Mouse (Mus musculus) telencephalon, adult 2 months (tissue): ENCODE data around the gene Inhbc.
A peak's percentile ranks its signal among the peaks of the same experiment; 100 is the strongest.

Source experiments
- DNase-seq: peaks from one replicate; pipeline ENCODE4 v3.0.0-alpha.2; 2011; ENCODE audit warnings: low read depth, low spot score

Gene Inhbc

DNA sequence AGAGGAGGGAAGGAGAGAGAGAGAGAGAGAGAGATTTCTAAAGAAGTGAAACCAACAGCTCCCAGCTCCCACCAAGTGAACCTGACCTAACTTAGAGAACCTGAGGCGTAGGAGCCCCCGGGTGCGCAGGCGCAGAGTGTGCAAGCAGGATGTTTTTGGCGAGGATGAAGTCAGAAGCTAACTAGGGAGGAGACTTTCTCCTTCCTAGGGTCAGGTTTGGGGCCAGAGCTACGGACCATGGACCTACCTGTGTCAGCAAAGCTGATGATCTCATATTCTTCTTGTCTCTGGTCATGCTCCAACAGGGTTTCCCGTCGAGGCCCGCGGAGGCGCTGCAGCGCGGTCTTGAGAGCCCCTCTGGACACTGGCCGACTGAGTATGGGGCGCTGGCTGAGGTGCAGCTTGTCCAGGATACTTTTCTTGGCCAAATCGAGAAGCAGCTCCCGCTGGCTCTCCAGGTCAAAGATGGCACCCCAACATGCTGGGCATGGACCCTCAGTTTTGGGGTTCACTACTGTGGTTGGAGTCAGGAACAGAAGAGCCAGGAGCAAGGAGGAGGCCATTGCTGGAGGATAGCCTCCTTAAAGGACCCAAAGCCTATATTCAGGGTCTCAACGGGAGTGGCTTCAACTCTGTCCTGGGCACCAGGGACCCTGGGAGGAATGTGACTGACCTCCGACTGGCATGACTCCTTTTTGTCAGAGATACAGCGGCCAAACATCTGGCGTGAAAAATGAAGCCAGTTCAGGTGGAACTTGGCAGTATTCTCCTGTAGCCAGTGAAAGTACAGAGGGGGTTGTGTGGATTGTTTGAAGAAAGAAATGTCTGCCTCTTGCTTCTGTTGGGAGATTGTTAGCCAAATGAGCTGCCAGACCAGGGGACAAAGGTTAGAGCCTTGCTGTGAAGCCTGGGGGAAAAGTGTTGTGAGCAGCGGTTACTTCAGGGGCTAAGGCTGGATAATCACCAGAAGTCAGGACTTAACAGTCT lies at the start of gene Inhbc:
Gene Inhbc (minus strand): TSS at position 598 of the 987 bp plus-strand sequence.
- DNase-seq, result no peak

DNA sequence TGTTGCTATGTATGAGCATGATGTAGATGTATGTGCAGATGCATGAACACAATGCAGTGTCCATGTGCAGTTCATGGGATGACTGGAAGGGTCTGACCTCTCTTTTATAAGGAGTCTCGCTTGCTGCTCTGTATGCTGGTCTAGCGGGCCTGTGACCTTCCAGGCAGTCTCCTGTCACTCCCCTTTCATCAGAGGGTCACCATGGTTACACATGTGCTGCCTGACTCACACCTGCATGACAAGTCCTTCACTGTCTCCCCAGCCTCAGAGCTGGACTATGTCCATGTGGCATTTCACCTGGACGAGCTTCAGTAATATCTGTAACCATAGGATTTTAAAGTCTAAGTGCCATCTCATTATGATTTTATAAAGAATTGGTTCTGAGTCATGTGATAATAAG lies 43.9 kb upstream of the Inhbc start:
- DNase-seq, result no peak

DNA sequence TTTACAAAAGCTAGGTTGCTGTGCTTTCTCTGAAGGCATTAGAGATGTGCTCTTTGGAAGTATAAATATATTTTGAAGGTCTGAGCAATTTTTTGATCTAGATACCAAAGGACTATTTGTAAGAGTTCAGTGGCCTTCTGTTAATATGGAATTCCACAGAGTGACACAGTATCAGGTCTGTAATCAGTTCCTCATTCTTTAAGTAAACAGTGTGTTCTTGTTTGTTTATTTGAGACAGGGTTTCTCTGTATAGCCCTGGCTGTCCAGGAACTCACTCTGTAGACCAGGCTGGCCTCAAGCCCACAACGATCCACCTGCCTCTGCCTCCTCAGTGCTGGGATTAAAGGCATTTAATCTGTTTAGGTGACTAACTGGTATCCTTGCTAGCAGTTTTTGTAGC lies 43.4 kb upstream of the Inhbc start:
- DNase-seq, result no peak

DNA sequence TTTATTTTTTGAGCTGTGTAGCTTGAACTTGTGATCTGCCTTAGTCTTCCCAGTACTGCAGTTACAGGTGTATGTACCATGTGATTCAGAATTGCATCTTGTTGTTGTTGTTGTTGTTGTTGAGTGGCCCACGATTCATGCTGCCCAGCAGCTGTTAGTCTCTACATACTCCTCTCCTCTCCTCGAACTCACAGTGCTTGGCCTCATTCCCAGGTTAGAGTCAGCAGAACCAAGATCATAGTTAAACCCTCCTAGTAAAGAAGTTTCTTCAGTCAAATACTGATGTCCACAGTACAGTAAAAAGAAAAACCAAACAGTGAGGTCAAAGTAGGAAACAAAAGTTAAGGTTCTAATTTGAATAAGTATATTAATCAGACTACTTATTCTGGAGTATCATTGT lies 42.5 kb upstream of the Inhbc start:
- DNase-seq, result no peak

DNA sequence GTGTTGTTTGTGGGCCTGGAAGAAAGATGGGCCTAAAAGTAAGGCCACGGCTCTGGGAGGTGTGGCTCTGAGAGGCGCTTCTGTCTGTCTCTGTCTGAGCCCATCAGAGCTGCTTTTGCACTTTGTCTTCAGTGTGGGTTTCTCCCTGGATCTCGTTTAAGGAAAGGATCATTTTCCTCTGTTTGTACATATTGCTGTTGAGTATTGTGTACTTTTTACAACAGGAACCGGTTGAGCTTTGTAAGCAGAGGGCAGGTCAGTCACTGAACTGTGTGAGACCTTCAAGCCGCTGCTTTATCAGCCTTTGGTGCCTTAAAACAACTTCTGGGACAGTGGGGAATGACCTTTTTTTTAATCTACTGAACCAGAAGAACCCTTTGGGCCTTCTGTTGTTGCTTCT lies 41.9 kb upstream of the Inhbc start:
- no peak for DNase-seq

DNA sequence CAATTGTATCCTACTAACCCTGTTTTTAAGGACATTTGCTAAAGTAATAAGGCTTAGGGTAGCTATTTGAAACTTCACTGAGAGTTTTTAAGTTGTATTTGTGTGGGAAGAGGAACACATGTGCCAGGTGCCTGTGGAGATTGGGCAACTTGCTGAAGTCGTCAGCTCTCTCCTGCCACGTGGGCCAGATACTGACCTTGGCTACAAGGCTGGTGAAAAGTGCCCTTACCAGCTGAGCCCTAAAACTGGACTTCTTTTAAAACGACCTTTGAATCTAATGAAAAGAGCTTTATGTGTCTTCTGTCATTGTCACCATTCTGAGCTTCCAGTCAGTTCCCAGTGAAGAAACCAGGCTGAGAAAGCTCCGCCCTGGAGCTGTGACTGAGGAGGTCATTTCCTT lies 37.2 kb upstream of the Inhbc start:
- no peak for DNase-seq

DNA sequence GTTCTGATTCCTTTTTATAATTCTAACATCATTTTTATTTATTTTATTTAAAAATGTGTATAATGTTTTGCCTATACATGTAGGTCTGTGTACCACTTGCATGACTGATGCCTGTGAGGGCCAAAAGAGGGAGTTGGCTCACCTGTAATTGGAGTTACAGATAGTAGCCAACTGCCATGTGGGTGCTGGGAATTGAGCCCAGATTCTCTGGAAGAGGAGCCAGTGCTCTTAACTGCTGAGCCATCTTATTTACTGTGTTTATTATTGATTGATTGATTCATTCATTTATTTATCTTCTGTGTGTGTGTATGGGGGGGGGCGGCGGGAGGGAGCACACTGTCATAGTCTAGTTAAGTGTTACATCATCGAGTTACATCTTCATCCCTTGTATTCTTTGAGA lies 34.5 kb upstream of the Inhbc start:
- DNase-seq, result no peak

DNA sequence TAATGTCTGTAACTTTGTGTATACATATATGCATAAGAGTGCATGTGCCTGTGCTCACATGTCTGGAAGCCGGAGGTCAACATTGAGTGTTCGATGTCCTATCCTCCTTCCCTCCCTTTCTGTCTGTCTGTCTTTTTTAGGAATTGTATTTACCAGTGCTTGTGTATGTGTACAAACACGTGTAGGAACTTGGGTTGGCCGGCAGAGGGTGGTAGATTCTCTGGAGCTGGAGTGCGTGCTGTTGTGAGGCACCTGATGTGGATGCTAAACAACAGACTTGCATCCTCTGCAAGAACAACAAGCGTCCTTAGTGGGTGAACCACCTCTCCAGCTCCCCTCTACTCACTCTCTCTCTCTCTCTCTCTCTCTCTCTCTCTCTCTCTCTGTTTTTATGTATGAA lies 21.5 kb upstream of the Inhbc start:
- DNase-seq, result no peak

DNA sequence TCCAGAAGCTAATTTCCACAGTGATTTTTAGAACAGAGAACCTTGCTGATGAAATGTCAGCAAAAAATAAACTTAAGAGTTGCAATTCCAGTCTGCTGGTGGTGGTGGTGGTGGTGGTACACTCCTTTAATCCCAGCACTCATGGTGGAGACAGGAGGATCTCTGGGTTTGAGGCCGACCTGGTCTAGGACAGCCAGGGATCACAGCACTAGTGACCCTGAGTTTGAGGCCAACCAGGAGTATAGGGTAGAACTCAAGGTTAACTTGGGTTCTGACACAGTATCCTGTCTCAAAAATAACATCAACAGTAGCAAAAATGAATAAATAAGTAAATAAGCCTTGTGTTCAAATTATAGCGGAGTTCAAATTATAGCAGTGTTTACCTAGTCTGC lies 11.5 kb upstream of the Inhbc start:
- no peak for DNase-seq

DNA sequence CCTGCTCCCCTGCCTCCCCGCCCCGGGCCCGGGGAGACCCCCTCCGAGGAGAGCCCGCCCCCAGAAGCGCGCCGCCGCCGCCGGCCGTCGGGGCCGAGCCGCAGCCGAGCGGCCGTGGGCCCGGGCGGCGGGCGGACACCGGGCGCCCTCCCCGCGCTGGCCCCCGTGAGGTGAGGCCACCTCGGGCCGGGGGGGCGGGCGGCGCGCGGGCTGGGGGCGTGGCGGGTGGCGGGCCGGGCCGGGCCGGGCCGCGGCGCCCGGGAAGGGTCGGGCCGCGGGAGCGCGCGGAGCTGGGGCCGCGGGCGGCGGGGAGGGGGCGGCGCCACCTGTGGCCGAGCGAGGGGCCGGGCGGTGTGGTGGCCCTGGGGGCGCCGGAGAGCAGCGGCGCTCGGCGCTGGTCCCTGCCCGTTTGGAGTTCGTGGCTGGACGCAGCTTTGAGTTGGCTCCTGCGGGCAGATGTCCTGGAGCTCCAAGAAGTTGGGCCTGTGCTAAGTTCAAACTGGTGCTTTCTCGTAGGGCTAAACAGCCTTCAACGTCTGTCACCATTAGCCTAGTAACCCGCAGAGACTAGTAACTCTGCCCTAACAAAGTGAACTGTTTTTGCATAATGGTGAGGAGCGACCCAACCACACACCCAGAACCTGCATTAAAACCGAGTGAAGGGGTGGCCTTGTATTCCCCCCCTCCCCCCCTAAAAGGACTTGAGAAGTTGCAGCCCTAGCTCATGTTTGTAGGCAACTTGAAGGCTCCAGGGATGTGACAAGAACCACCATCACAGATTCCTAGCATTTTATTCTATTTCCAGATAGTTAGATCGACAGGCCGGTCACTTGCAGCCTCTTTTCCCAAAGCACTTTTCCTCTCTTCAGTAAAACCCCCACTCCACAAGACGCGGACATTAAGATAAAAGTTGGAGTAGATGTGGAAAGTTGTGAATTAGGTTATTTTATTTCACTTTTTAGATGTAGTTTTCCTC lies 10.8 kb upstream of the Inhbc start:
- DNase-seq, result no peak

DNA sequence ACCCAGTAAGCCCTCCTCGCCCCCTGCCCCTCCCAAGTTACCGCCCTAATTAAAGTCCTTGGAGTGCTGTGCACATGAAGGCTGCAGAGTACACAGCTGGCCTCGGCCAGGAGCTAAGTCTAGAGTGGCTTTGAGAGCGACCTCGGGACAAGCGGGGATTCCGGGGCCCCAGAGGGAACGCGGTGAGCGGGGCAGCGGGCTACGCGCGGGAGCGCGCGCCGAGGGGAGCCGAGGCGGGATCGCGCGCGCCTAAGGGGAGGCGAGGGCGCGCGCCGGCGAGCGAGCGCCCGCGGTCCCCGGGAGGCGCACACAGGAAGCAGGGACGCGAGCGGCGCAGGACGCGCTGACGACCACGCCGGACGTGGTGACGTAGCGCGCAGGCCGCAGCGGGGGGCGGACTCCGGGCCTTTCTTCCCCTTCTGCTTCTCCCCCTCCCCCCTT lies 10.0 kb upstream of the Inhbc start, which contains the start of gene R3hdm2:
Gene R3hdm2 (plus strand): TSS at position 77 of the 441 bp plus-strand sequence.
- DNase-seq, result peak; percentile 77

DNA sequence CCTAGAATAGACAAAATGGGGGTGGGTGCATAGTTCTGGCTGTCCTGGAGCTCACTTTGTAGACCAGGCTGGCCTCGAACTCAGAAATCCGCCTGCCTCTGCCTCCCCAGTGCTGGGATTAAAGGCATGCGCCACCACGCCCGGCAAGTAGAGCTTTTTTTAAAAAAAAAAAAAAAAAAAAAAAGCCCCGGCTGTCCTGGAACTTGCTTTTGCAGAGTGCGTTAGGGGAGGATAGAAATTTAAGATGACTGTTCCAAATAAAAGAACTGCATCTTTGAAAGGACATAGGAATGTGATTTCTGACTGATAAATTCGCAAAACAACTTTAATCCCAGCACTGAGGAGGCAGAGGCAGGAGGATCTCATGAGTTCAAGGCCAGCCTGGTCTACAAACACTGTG lies 9.4 kb upstream of the Inhbc start:
- DNase-seq, result no peak

DNA sequence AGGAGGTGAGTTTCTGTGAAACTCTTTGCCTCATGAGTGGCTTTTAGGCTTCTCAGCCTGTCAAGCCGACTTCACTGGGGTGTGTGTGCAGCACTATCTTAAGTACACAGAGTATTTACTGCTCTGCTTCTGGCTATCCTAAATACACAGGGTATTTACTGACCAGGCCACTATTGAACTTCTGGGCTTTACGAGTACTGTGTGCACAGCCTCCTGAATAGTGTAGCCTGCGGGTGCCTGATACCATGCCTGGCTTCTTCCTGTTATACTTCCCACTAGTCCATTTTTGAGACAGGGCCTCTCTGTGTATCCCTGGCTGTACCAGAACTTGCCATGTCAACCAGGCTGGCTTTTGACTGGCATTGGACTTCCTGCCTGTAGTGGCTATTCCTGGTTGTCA lies 7.5 kb upstream of the Inhbc start:
- DNase-seq, result no peak

DNA sequence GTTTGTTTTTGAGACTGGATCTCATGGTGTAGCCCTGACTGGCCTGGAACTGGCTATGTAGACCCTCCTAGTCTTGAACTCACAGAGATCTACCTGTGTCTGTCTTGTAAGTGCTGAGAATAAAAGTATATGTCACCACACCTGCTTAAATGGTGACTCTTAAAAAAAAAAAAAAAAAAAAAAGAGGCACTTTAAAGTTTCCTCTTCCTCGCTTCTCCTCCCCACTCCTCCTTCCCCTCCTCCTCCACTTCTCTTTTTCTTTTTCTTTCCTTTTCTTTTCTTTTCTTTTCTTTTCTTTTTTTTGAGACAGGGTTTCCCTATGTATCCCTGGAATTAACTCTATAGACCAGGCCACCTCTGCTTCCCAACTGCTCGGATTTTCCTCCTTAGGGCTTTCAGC lies 792 bp upstream of the Inhbc start:
- DNase-seq, result no peak

DNA sequence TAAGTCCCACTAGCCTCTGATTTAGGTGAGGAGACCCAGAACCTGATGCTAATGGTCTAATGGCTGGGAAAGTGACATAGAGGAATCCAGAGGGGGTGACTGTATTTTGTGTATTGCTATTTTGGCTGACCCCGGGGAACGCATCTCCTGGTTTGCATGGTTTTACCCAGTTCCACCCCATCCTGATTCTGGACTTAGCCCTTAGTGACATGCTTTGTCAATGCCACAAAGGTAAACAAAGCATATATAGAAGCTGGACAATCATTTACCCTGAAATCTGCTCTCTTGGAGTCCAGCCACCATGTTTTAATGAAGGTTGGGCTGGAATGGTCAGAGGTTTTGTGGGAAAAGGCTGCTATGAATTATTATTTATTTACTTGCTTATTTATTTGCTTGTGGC lies 2.0 kb downstream of the Inhbc start:
- DNase-seq, result no peak

DNA sequence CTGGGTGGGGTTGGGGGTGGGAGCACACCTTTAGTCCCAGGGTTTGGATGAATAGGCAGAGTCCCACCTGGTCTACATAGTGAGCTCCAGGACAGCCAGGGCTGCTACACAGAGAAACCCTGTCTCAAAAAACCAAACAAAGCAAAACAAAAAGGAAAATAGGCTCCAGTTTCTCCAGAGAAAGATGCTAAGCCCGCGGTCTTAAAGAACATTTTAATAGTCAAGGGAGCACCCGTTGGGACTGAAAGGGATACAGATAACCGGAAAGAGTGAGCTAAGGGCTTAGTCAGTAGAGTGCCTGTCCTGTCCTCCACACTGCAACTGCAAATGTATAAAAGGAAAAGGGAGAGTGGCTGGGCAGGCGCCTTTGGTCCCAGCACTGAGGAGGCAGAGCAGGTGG lies 3.1 kb downstream of the Inhbc start:
- no peak for DNase-seq

DNA sequence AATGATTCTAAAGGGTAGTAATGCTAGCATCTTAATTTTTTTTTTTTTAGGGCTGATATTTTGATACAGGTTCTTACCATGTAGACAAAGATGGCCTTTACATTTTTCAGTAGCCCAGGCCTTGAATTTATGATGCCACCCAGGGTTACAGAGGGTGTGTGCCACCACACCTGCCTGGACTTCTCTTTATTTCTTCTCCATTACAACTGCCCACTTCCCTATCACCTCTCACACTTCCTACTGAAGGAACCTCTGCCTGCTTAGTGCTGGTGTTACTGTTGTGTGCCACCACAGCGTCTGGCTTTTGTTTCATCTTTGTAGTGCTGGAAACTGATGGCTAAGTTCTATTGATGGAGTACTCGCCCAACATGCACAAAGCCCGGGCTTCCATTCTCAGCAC lies 9.5 kb downstream of the Inhbc start:
- no peak for DNase-seq

DNA sequence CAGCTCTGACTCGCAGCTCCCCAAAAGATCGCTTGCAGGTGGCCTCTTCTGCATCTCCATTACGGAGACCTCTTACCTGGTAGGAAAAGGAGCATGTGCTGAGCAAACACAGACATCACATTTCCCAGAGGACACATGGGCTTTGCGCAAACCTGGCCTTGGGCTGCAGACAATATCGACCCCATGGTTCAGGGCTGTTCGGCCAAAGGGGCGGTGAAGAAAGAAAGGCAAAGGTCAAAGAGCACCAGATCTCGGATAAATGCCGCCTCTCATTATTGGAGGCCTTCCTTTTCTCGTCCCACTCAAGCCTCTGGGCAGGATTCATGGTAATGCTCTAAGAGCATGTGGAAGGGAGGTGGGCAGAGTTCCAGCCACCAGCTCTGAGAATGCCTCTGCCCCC lies 14.9 kb downstream of the Inhbc start:
- no peak for DNase-seq

DNA sequence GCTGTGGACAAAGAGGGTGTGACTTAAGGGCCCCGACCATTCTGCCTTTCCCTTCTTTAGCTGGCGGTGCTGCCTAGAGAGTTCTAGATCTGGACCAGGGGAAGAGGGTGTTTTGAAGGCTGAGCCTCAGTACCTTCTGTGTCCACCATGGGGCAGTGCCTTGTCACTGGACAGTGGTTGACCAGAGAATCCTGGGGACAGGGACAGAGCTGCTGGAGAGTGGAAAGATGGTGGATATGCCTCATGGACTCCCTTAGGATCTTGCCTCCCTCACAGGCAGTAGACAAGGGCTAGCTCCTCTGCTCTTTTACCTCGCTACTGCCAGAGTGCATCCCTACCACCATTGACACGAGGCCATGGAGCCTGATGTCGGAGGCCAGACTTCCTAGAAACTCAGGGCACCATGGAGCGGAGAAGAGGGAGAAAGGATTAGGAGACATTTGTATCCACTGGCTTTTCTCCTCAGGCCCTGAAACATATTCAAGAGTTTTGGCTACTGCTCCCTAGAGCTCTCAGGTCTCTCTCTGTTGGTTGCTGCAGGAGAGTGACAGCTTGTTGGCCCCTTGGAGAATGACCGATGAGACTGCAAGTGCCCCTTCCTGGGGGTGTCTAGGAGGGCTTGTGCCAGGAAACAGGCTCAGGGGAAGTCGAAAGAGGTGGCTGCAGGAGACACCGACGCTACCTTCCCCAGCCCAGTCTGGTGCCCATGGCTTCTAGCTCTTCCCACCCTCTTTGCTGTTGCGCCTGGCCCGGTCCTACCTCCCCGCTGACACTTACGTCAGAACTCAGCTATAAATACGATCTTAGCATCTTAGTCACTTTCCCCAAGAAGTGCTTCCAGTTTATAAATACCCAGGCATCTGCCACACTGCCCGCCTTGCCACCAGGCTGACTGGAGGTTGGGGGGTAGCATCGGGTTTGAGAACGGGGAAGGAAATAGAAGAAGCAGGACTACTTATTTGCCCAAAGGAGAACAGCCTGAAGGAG lies 16.0 kb downstream of the Inhbc start, which contains the start of gene Inhbe:
Gene Inhbe (minus strand): TSS at position 503 of the 987 bp plus-strand sequence.
- DNase-seq, result peak; percentile 95

DNA sequence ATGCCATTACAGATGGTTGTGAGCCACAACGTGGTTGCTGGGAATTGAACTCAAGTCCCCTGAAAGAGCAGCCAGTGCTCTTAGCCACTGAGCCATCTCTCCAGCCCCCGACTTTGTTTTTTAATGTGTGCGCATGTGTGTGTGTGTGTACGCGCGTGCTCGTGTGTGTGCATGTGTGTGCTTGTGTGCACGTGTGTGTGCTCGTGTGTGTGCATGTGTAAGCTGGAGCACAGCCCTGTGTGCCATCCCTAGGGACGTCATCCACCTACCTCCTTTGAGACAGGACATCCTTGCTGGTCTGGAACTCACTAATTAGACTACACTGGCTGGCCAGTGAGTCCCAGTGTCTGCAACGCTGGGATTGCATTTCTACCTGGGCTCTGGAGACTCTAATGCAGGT lies 17.5 kb downstream of the Inhbc start:
- no peak for DNase-seq

DNA sequence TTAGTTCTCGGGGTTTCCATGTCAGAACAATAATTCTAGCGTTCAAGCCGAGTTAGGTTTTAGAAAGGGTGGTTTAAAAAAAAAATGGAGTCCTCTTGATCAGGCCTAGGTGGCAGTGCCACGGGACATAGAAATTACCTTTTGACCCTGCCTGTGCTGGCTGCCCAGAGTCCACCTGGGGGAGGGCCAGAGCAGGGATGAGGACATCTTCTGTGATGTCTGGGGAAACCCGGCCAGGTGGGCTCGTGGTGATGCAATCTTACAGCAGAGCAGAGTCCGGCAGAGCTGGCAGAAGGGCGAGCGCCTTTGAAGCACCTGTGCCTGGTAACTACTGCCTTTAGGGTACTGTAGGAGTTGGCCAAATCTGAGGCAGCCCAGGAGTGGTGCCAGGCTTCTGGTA lies 18.0 kb downstream of the Inhbc start:
- no peak for DNase-seq
